Mouse (Mus musculus) G1E-ER4 (cell line): ENCODE results near the gene BC049352. TPM values are rescaled to one million over a fixed set of nuclear protein-coding genes. Genes with fewer than 3 reads are reported as not detected.

ENCODE experiments used
- GATA1 ChIP-seq: IDR thresholded peaks from one replicate; pipeline ENCODE4 v1.8.0; 2012; ENCODE audit warnings: low read length, inconsistent platforms
- polyA plus RNA-seq: library from polyadenylated mRNA; stranded (reverse); fragments of >175 nt; gene quantifications from 2 replicates; pipeline ENCODE4 v1.2.3, GENCODE M21; 2012

Gene BC049352
- polyA plus RNA-seq, 1 experiment: not detected

- no peak for TF ChIP-seq GATA1
Measured at GRCm38 (mm10) chr9:45182521-45182920, 714 bp downstream of the BC049352 start.

- no peak for TF ChIP-seq GATA1
Measured at GRCm38 (mm10) chr9:45183266-45183665, 1.5 kb downstream of the BC049352 start.

- TF ChIP-seq GATA1: no peak
Measured at GRCm38 (mm10) chr9:45185250-45185649, 3.4 kb downstream of the BC049352 start.

- TF ChIP-seq GATA1: no peak
Measured at GRCm38 (mm10) chr9:45188570-45189563, 7.1 kb downstream of the BC049352 start.

- TF ChIP-seq GATA1: no peak
Measured at GRCm38 (mm10) chr9:45189661-45190174, 7.9 kb downstream of the BC049352 start.

GRCm38 (mm10) chr9:45195468-45195867, 13.7 kb downstream of the BC049352 start:
- no peak for TF ChIP-seq GATA1

GRCm38 (mm10) chr9:45196125-45196830, 14.5 kb downstream of the BC049352 start:
- TF ChIP-seq GATA1: no peak

- TF ChIP-seq GATA1: no peak
Measured at GRCm38 (mm10) chr9:45197549-45197948, 15.7 kb downstream of the BC049352 start.

- no peak for TF ChIP-seq GATA1
Measured at GRCm38 (mm10) chr9:45201319-45201947, 19.6 kb downstream of the BC049352 start.

- no peak for TF ChIP-seq GATA1
Measured at GRCm38 (mm10) chr9:45202021-45202798, 20.4 kb downstream of the BC049352 start.

- no peak for TF ChIP-seq GATA1
Measured at GRCm38 (mm10) chr9:45203797-45204410, 22.1 kb downstream of the BC049352 start, which contains the start of gene Tmprss4. TSS of gene Tmprss4 (minus strand) at chr9:45204092.

- no peak for TF ChIP-seq GATA1
Measured at GRCm38 (mm10) chr9:45205143-45205542, 23.3 kb downstream of the BC049352 start.

GRCm38 (mm10) chr9:45206121-45206520, 24.3 kb downstream of the BC049352 start:
- TF ChIP-seq GATA1: no peak

- TF ChIP-seq GATA1: no peak
Measured at GRCm38 (mm10) chr9:45207015-45207743, 25.4 kb downstream of the BC049352 start.
